Mouse (Mus musculus) cerebellum, adult 2 months (tissue): ENCODE results near the gene Smc5. TPM values are rescaled to one million over a fixed set of nuclear protein-coding genes. Genes with fewer than 3 reads are reported as not detected.

Experiments
- DNase-seq, 2 experiments: peaks; one replicate each; pipeline ENCODE4 v3.0.0; 2021
- H3K27ac ChIP-seq: fragments of 200-500 bp; 2 replicates; pipeline ENCODE4 v1.5.1; 2012; ENCODE audit warnings: low read length, control low read depth, inconsistent platforms; ENCODE audit not compliant: insufficient read depth
- H3K27me3 ChIP-seq: fragments of 200-500 bp; 2 replicates; pipeline ENCODE4 v1.6.1; 2012; ENCODE audit warnings: inconsistent platforms, mild to moderate bottlenecking, low read length, moderate library complexity; ENCODE audit not compliant: control insufficient read depth, insufficient read depth
- H3K4me1 ChIP-seq: fragments of 200-500 bp; 2 replicates; pipeline ENCODE4 v1.6.1; 2011; ENCODE audit warnings: low read length; ENCODE audit not compliant: control insufficient read depth, insufficient read depth
- H3K4me3 ChIP-seq: fragments of 200-500 bp; replicated peaks from 2 replicates; pipeline ENCODE3; 2011; ENCODE audit warnings: mild to moderate bottlenecking, low read depth, low read length, control low read depth; ENCODE audit not compliant: insufficient read depth
- CTCF ChIP-seq: fragments of 200-500 bp; IDR thresholded peaks from 2 replicates; pipeline ENCODE4 v1.5.1; 2011; ENCODE audit warnings: low read depth, mild to moderate bottlenecking, control low read depth, low read length, moderate library complexity, borderline replicate concordance; ENCODE audit not compliant: insufficient read depth
- POLR2A ChIP-seq: fragments of 200-500 bp; IDR thresholded peaks from 2 replicates; pipeline ENCODE4 v1.6.1; 2011; ENCODE audit warnings: low read length, control low read depth, borderline replicate concordance; ENCODE audit not compliant: insufficient read depth
- WGBS: fragments of 180-500 bp; shearing (Covaris S2); methylation state at CpG from one replicate; pipeline ENCODE4 v1.1.7; 2018; 5-methylcytosine and 5-hydroxymethylcytosine counted together
- polyA plus RNA-seq: library from polyadenylated mRNA; depleted of rRNA; stranded (reverse); fragments of >200 nt; gene quantifications from 2 replicates; pipeline ENCODE4 v1.2.3, GENCODE M21; 2012; rRNA removed

The Smc5 gene
- polyA plus RNA-seq, 1 experiment = 29.7 TPM

- DNase-seq = peak in 1 of 2 experiments; percentile 8
- no peak for TF ChIP-seq CTCF
- Histone ChIP-seq H3K27me3 (no peaks in the 10 kb centered on the region), H3K4me1 (peaks cover 22% of the 10 kb centered on the region), H3K27ac (0 out of 2 replicates have a peak overlapping the region, but pooled peaks have one; percentile 17), H3K4me3 (no peak overlapping the region)
- WGBS = 59% methylated on average over 5 of the region's 5 CpGs
Observed at GRCm38 (mm10) chr19:23168899-23169658, 104.6 kb downstream of the Smc5 start.

- WGBS = 32% methylated on average over 11 of the region's 11 CpGs
- H3K27me3 ChIP-seq = no peaks in the 10 kb centered on the region
- no peak for DNase-seq
- TF ChIP-seq CTCF = no peak
- no peak for TF ChIP-seq POLR2A
- H3K27ac ChIP-seq = no peak overlapping the region
- H3K4me3 ChIP-seq = no peak overlapping the region
- peaks cover 33% of the 10 kb centered on the region for H3K4me1 ChIP-seq
Observed at GRCm38 (mm10) chr19:23166550-23167284, 107.0 kb downstream of the Smc5 start.

DNA sequence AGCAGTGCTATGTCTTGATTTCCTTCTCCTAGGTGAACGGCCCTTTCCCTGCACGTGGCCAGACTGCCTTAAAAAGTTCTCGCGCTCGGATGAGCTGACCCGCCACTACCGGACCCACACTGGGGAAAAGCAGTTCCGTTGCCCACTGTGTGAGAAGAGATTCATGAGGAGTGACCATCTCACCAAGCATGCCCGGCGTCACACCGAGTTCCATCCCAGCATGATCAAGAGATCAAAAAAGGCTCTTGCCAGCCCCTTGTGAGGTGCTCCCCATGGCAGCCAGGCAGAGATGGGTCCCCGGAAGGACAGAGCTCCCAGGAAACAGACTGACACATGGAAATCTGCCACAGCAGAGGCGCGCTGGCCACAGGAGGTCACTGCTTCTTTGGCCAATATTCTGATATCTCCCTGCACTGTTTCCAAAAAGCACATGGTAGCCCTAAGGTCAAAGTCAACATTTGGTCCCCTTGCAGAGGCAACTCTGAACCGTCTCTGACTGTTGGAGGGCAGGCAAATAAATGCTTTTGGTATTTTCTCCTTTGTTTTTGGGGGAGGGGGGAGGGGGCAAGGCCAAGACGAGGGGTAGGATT, 109.0 kb downstream of the Smc5 start:
- H3K4me1 ChIP-seq = peaks cover 36% of the 10 kb centered on the region
- WGBS = 9% methylated on average over 16 of the region's 16 CpGs
- H3K4me3 ChIP-seq = no peak overlapping the region
- H3K27ac ChIP-seq = peak overlapping the region; percentile 45; the same call in 1 of the 2 replicates
- H3K27me3 ChIP-seq = no peaks in the 10 kb centered on the region
- DNase-seq = peak in 1 of 2 experiments; percentile 45
- TF ChIP-seq CTCF (no peak), POLR2A (no peak)

- TF ChIP-seq CTCF (no peak), POLR2A (no peak)
- peaks cover 41% of the 10 kb centered on the region for H3K4me1 ChIP-seq
- peak overlapping the region; percentile 71 for H3K27ac ChIP-seq
- no peaks in the 10 kb centered on the region for H3K27me3 ChIP-seq
- DNase-seq = no peak
- 8% methylated on average over 3 of the region's 3 CpGs for WGBS
- no peak overlapping the region for H3K4me3 ChIP-seq
Observed at GRCm38 (mm10) chr19:23163361-23163760, 110.3 kb downstream of the Smc5 start.

DNA sequence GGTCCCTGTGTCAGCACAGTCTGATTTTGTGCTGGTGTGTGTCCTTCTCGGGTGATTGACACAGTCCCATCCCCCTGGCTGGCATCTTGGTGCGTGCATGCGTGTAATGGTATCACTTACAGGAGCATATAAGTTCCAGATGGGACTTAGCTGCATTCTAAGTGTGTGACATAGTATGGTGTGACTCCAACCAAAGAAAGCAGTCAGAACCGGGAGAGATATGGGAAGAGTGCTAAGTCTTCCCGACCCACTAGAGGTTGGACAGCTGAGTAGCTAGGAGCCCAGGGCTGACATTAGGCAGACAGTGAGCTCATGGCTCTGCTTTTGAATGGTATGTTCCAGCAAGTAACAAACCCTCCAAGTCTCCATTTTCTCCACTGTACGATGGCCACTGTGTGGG, 110.8 kb downstream of the Smc5 start:
- Histone ChIP-seq H3K27ac (peak overlapping the region; percentile 71), H3K27me3 (no peaks in the 10 kb centered on the region), H3K4me1 (peaks cover 38% of the 10 kb centered on the region), H3K4me3 (peak overlapping the region; percentile 5)
- no peak for TF ChIP-seq POLR2A
- no peak for TF ChIP-seq CTCF
- WGBS = 14% methylated on average over 6 of the region's 6 CpGs
- peak in 1 of 2 experiments; percentile 44 for DNase-seq

DNA sequence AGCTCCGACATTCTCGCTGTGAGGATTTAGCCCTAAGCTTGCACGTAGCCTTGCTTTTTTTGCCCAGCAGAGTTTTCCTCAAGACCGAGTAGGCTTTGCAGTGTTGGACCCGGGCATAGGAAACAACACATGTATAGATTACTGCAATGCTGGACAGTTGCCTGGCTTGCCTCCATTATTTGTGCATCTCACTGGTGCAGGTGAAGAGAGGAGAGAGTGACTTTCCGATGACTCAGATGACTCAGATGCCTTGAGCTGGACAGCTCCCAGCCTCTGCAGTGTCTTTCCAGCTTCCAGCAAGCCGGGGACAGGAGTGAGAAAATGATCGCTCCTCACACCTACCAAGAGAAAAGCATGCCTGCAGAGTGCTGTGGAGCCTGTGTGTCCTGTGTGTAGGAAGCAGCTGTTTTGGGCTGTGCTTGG, 111.3 kb downstream of the Smc5 start:
- WGBS = 2% methylated on average over 8 of the region's 8 CpGs

DNA sequence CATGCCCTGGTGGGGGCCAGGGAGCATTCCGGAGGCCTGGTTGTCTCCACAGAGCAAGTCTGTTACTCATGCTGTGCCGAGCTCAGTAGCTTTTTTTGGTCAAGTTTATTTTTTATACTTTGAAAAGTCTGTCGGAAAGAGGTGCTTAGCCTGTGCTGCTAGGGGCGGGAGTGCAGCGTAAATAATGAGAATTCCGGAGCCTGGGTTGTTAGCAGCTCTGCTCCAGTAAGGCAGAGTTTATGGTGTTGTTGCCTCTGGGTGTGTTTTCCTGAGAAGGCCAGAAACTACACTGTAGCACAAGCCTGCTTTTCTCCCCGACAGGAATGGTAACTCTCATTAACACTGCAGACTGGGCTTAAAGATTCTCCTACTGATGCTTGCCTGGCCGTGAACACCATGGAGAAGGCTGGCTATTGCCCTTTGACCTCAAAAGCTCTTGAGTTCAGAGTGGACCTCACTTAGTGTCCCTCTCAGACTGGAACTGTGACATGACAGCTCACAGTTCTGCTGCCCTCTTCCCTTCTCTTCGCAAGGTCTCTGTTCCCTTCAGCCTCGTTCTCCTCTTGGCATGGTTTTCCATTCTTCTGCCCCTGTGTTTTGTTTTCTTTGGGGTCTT, 113.8 kb downstream of the Smc5 start:
- Histone ChIP-seq H3K4me1 (peaks cover 36% of the 10 kb centered on the region), H3K27me3 (no peaks in the 10 kb centered on the region), H3K27ac (peak overlapping the region; percentile 79), H3K4me3 (no peak overlapping the region)
- TF ChIP-seq CTCF (no peak), POLR2A (no peak)
- WGBS = 11% methylated on average over 10 of the region's 10 CpGs
- DNase-seq = peak in 1 of 2 experiments; percentile 46

More for the DNA sequence above, 111.3 kb downstream of the Smc5 start:
- peak overlapping the region; percentile 5 for H3K4me3 ChIP-seq
- peaks cover 38% of the 10 kb centered on the region for H3K4me1 ChIP-seq
- TF ChIP-seq CTCF (no peak), POLR2A (no peak)
- peak; percentile 80 to 86 for DNase-seq
- H3K27me3 ChIP-seq = no peaks in the 10 kb centered on the region
- peak overlapping the region; percentile 71 for H3K27ac ChIP-seq

Other genes with a start within 250 kb of the Smc5 start
- 93.5 and 97.3 TPM in 2 replicates for gene Klf9, start 132.7 kb downstream of the Smc5 start, polyA plus RNA-seq
- gene Mamdc2, start 174.5 kb upstream of the Smc5 start, polyA plus RNA-seq = 2.7 and 3.6 TPM in 2 replicates